Mouse (Mus musculus) C2C12 (cell line): ENCODE results near the gene Zfhx3. TPM values are rescaled to one million over a fixed set of nuclear protein-coding genes. Genes with fewer than 3 reads are reported as not detected.

Experiments
- H3K27me3 ChIP-seq: one replicate; pipeline ENCODE4 v1.6.1; 2011; ENCODE audit not compliant: control insufficient read depth, insufficient read depth, insufficient read length
- H3K36me3 ChIP-seq: one replicate; pipeline ENCODE4 v1.6.1; 2011; ENCODE audit not compliant: control insufficient read depth, insufficient read depth
- H3K4me3 ChIP-seq: one replicate; pipeline ENCODE4 v1.5.1; 2011; ENCODE audit warnings: mild to moderate bottlenecking, control low read depth; ENCODE audit not compliant: poor library complexity, insufficient read depth, severe bottlenecking
- H3K79me2 ChIP-seq: one replicate; pipeline ENCODE4 v1.6.1; 2011; ENCODE audit not compliant: control insufficient read depth, insufficient read depth
- H3K79me3 ChIP-seq: one replicate; pipeline ENCODE4 v1.6.1; 2011; ENCODE audit warnings: low read depth, control low read depth
- H3ac ChIP-seq: one replicate; pipeline ENCODE3; 2011; ENCODE audit warnings: low read depth; ENCODE audit not compliant: control insufficient read depth, insufficient read length
- CEBPB ChIP-seq: IDR thresholded peaks from one replicate; pipeline ENCODE4 v1.6.1; 2011; ENCODE audit warnings: low read depth, mild to moderate bottlenecking, control low read depth, moderate library complexity
- CTCF ChIP-seq: IDR thresholded peaks from one replicate; pipeline ENCODE4 v1.5.1; 2011; ENCODE audit not compliant: control insufficient read depth, insufficient read depth, insufficient read length
- FOSL1 ChIP-seq: IDR thresholded peaks from one replicate; pipeline ENCODE4 v1.8.0; 2011; ENCODE audit warnings: mild to moderate bottlenecking, low read length; ENCODE audit not compliant: poor library complexity, insufficient read depth, severe bottlenecking
- MAX ChIP-seq: IDR thresholded peaks from one replicate; pipeline ENCODE4 v1.6.1; 2011; ENCODE audit warnings: mild to moderate bottlenecking, control low read depth
- MYOD1 ChIP-seq: IDR thresholded peaks from one replicate; pipeline ENCODE4 v1.6.1; 2011; ENCODE audit warnings: low read depth; ENCODE audit not compliant: control insufficient read depth, insufficient read length
- MYOG ChIP-seq: IDR thresholded peaks from one replicate; pipeline ENCODE4 v1.6.1; 2011; ENCODE audit not compliant: control insufficient read depth, insufficient read length; ENCODE audit errors: extremely low read depth
- USF1 ChIP-seq: IDR thresholded peaks from one replicate; pipeline ENCODE4 v1.6.1; 2011; ENCODE audit warnings: low read depth, mild to moderate bottlenecking, control low read depth, moderate library complexity
- polyA plus RNA-seq: library from polyadenylated mRNA; unstranded; fragments of >200 nt; fragmentation: generic; extraction: Trizol; gene quantifications from one replicate; pipeline ENCODE4 v1.2.1, GENCODE M21; 2012; ENCODE audit warnings: missing spikeins

Gene Zfhx3
- polyA plus RNA-seq, 1 experiment: 4.3 TPM

DNA sequence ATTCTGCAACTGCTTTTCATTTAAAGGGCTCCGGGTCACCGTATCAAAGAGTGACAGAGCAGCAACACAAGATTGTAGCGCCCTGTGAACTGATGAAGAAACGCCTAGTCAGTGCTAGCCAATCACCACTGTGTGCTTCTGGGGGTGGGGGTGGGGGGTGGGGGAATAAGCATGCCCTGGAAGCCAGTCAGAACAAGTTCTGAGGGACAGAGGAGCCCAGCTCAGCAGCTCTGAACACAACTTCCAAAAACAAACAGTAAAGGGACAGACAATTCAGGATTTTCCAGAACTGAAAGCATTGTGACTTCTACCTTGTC, 642.2 kb downstream of the Zfhx3 start:
- TF ChIP-seq MYOG: no peak
- no peak for TF ChIP-seq MAX
- TF ChIP-seq CTCF: no peak
- TF ChIP-seq MYOD1: no peak
- TF ChIP-seq USF1: no peak
- no peak for TF ChIP-seq FOSL1
- no peak for TF ChIP-seq CEBPB
- no peaks in the 10 kb centered on the region for H3K79me3 ChIP-seq
- no peaks in the 10 kb centered on the region for H3K79me2 ChIP-seq
- H3K27me3 ChIP-seq: no peaks in the 10 kb centered on the region
- no peak overlapping the region for H3K4me3 ChIP-seq
- H3K36me3 ChIP-seq: no peaks in the 10 kb centered on the region
- no peak overlapping the region for H3ac ChIP-seq

- H3K27me3 ChIP-seq: no peaks in the 10 kb centered on the region
- no peaks in the 10 kb centered on the region for H3K79me3 ChIP-seq
- H3K4me3 ChIP-seq: no peak overlapping the region
- no peaks in the 10 kb centered on the region for H3K79me2 ChIP-seq
- no peaks in the 10 kb centered on the region for H3K36me3 ChIP-seq
- TF ChIP-seq MYOD1 (no peak), CEBPB (no peak), MYOG (no peak), CTCF (no peak), MAX (no peak), USF1 (no peak), FOSL1 (no peak)
- H3ac ChIP-seq: no peak overlapping the region
Measured at GRCm38 (mm10) chr8:108591037-108591436, 648.6 kb downstream of the Zfhx3 start.

GRCm38 (mm10) chr8:108592028-108592724, 649.7 kb downstream of the Zfhx3 start:
- no peak for TF ChIP-seq MYOG
- TF ChIP-seq MYOD1: no peak
- TF ChIP-seq MAX: no peak
- no peak for TF ChIP-seq CTCF
- TF ChIP-seq FOSL1: no peak
- TF ChIP-seq CEBPB: no peak
- no peak for TF ChIP-seq USF1
- Histone ChIP-seq H3K36me3 (no peaks in the 10 kb centered on the region), H3ac (no peak overlapping the region), H3K79me2 (no peaks in the 10 kb centered on the region), H3K27me3 (no peaks in the 10 kb centered on the region), H3K4me3 (no peak overlapping the region), H3K79me3 (no peaks in the 10 kb centered on the region)

DNA sequence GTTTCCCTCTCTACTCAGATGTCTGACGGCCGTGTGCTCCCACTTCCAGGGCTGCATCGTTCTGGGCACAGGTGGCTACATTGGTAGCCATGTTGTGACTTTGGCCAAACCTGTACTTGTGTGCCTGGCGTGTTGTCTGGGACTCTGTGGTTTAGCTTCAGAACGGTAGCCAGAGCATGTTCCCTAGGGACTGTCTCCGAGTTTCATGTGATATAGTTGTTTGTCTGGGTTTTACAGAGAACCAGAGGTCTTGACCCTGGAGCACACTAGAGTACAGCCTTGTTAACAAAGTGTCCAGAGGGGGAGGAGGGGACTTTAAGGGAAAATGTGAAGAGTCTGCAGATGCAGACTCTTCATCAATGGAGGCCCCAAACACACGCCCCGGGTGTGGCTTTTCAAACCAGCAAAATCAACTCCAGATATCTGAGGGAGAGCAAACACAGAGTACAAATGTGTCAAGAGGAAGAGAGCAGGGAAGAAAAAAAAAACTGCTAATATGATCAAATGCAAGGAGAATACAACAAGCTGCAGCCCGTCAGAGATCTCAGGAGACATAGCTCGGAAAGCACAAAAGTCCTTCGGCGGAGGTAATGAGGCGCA, 650.6 kb downstream of the Zfhx3 start:
- no peaks in the 10 kb centered on the region for H3K79me3 ChIP-seq
- H3K79me2 ChIP-seq: no peaks in the 10 kb centered on the region
- H3K27me3 ChIP-seq: no peaks in the 10 kb centered on the region
- H3K4me3 ChIP-seq: no peak overlapping the region
- TF ChIP-seq MYOG: no peak
- no peak for TF ChIP-seq CTCF
- TF ChIP-seq MYOD1: no peak
- TF ChIP-seq CEBPB: no peak
- no peak for TF ChIP-seq FOSL1
- no peak for TF ChIP-seq USF1
- no peak for TF ChIP-seq MAX
- no peaks in the 10 kb centered on the region for H3K36me3 ChIP-seq
- no peak overlapping the region for H3ac ChIP-seq

- H3K79me3 ChIP-seq: no peaks in the 10 kb centered on the region
- H3K79me2 ChIP-seq: no peaks in the 10 kb centered on the region
- TF ChIP-seq USF1 (no peak), MAX (no peak), CEBPB (no peak), FOSL1 (no peak), MYOG (no peak), CTCF (no peak), MYOD1 (no peak)
Measured at GRCm38 (mm10) chr8:108593891-108594290, 651.4 kb downstream of the Zfhx3 start.

More at GRCm38 (mm10) chr8:108593891-108594290, 651.4 kb downstream of the Zfhx3 start:
- H3K27me3 ChIP-seq: no peaks in the 10 kb centered on the region
- H3ac ChIP-seq: no peak overlapping the region
- H3K36me3 ChIP-seq: no peaks in the 10 kb centered on the region
- no peak overlapping the region for H3K4me3 ChIP-seq
